Mouse (Mus musculus): ENCODE results near the gene Ddx39b. TPM values are rescaled to one million over a fixed set of nuclear protein-coding genes. Genes with fewer than 3 reads are reported as not detected.

Ddx39b gene
- total and polyA plus RNA-seq, 3 experiments, result 206 to 787 (median 581) TPM

DNA sequence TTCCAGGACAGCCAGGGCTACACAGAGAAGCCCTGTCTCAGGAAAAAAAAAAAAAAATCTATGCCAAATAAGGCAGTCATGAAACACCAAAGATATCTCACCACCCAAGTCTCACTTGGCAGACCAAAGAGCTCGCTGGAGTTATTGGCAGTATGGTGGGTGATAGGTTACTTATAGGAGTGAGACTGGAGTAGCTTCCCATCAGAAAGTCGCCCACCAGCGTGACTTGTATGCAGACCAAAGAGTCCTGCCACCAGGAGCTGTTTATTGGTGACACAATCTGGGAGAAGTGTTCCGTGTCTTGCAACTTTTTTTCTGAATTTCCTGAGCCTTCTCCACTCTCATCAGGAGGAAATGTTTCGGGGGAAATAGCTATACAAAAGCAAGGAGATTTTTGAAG lies 1.8 kb upstream of the Ddx39b start:
- no peaks in the 10 kb centered on the region for H3K27me3 ChIP-seq (ENCODE audit: control insufficient read depth in 1 of 2, insufficient read depth in 2 of 2, low read length in 2 of 2)
- no peaks in the 10 kb centered on the region for H3K9me3 ChIP-seq (replicated peaks; ENCODE audit: insufficient read depth, low read length)
- TF ChIP-seq ZMIZ1 (IDR thresholded peaks at IDR 0.05; ENCODE audit: low read depth, low read length) (no peak), HCFC1 (IDR thresholded peaks at IDR 0.05; ENCODE audit: low read depth, low read length) (no peak), USF1 (IDR thresholded peaks at IDR 0.05; ENCODE audit: low read depth, low read length) (no peak), GABPA (IDR thresholded peaks at IDR 0.05; ENCODE audit: low read depth, low read length) (no peak)
- no peak overlapping the region for H3K9ac ChIP-seq (ENCODE audit: control insufficient read depth, low read depth, low read length, poor library complexity, severe bottlenecking)
- no peak overlapping the region for H3K27ac ChIP-seq (ENCODE audit: control insufficient read depth, low read depth, low read length)
- H3K4me3 ChIP-seq (ENCODE audit: control insufficient read depth in 1 of 2, insufficient read depth in 1 of 2, low read depth in 2 of 2, low read length in 2 of 2), result no peak overlapping the region
- H3K79me2 ChIP-seq (ENCODE audit: control insufficient read depth, insufficient read depth, low read length, poor library complexity), result peaks cover 37% of the 10 kb centered on the region
- H3K36me3 ChIP-seq (ENCODE audit: control insufficient read depth in 1 of 2, insufficient read depth in 2 of 2, low read length in 2 of 2), result peaks cover 7 to 22% of the 10 kb centered on the region in 2 experiments; a peak in 3 of 4 replicates
- peaks cover 5 to 24% of the 10 kb centered on the region in 2 experiments; a peak in 3 of 4 replicates for H3K4me1 ChIP-seq (ENCODE audit: control insufficient read depth in 1 of 2, insufficient read depth in 2 of 2, low read length in 2 of 2)
- no peak for DNase-seq (ENCODE audit: low read depth, low spot score)

DNA sequence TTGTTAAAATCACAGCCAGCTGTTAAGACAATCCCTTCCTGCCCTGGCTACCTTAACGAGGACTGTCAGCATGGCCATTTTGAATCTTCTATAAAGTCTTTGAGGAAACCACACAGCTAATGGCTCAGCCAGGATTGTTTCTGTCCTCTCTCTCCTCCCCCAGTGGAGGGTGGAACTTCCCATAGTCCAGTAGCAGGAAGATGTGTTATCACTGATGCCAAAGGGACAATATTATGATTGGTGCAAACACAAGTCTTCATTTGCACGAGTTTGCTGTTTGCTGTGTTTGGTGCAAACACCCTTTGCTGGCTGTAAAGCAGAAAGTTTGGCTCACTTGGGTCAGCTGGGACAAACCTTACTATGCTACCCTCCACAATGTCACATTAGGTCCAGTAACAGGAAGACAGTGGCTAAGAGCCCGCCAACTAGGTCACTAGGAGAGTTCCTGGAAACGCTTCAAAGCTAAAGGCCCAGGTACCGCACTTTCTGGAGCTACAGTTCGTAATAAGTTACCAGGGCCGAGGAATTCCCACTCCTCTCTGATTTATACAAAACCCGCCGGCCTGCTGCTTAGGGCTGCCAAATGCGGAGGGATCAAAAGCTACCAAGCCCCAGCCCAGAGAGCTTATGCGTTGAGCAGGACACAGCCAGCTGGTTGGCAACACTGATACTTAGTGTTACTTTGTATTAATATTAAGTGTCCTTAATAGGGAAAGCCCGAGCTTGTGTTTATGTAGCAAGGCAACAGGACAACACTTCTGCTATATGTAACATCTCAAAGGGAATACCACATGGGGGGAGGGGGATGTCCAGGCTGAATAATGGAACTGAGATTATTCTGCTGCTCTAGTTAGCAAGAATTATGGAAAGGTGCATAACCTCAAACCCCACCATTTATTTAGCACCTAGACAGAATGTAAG lies 902 bp upstream of the Ddx39b start:
- Histone ChIP-seq H3K27me3 (ENCODE audit: control insufficient read depth in 1 of 2, insufficient read depth in 2 of 2, low read length in 2 of 2) (no peaks in the 10 kb centered on the region), H3K9me3 (replicated peaks; ENCODE audit: insufficient read depth, low read length) (no peaks in the 10 kb centered on the region), H3K36me3 (ENCODE audit: control insufficient read depth in 1 of 2, insufficient read depth in 2 of 2, low read length in 2 of 2) (peaks cover 12 to 31% of the 10 kb centered on the region in 2 experiments), H3K9ac (ENCODE audit: control insufficient read depth, low read depth, low read length, poor library complexity, severe bottlenecking) (peak overlapping the region; percentile 93), H3K4me3 (ENCODE audit: control insufficient read depth in 1 of 2, insufficient read depth in 1 of 2, low read depth in 2 of 2, low read length in 2 of 2) (peak overlapping the region; percentile 50 to 54), H3K4me1 (ENCODE audit: control insufficient read depth in 1 of 2, insufficient read depth in 2 of 2, low read length in 2 of 2) (peaks cover 5 to 28% of the 10 kb centered on the region in 2 experiments; a peak in 3 of 4 replicates), H3K27ac (ENCODE audit: control insufficient read depth, low read depth, low read length) (peak overlapping the region; percentile 98), H3K79me2 (ENCODE audit: control insufficient read depth, insufficient read depth, low read length, poor library complexity) (peaks cover 41% of the 10 kb centered on the region)
- peak; percentile 52 for TF ChIP-seq GATA1 (IDR thresholded peaks at IDR 0.05; ENCODE audit: low read depth, low read length)
- TF ChIP-seq SIN3A (IDR thresholded peaks at IDR 0.05; ENCODE audit: low read length), result peak; percentile 17; the same call in 1 of the 2 replicates
- TF ChIP-seq HCFC1 (IDR thresholded peaks at IDR 0.05; ENCODE audit: low read depth, low read length), result no peak
- TF ChIP-seq UBTF (IDR thresholded peaks at IDR 0.05; ENCODE audit: borderline replicate concordance, insufficient read depth, low read depth, low read length), result no peak
- TF ChIP-seq MAX (IDR thresholded peaks at IDR 0.05; ENCODE audit: low read length), result 0 out of 2 replicates have a peak, but pooled peaks have one; percentile 23
- no peak for TF ChIP-seq JUND (IDR thresholded peaks at IDR 0.05; ENCODE audit: low read depth, low read length)
- TF ChIP-seq USF1 (IDR thresholded peaks at IDR 0.05; ENCODE audit: low read depth, low read length), result no peak
- no peak for TF ChIP-seq USF2 (IDR thresholded peaks at IDR 0.05; ENCODE audit: borderline replicate concordance in 1 of 2, insufficient read depth in 1 of 2, low read depth in 1 of 2, low read length in 2 of 2)
- no peak for TF ChIP-seq NRF1 (IDR thresholded peaks at IDR 0.05; ENCODE audit: insufficient read depth, low read depth, low read length, poor library complexity, severe bottlenecking)
- TF ChIP-seq MYB (IDR thresholded peaks at IDR 0.05; ENCODE audit: low read depth, low read length), result no peak
- no peak for TF ChIP-seq ZNF384 (IDR thresholded peaks at IDR 0.05; ENCODE audit: low read depth, low read length)
- no peak for TF ChIP-seq RCOR1 (IDR thresholded peaks at IDR 0.05; ENCODE audit: low read depth, low read length)
- no peak for TF ChIP-seq BHLHE40 (IDR thresholded peaks at IDR 0.05; ENCODE audit: borderline replicate concordance, low read depth, low read length)
- no peak for TF ChIP-seq TCF12 (IDR thresholded peaks at IDR 0.05; ENCODE audit: low read depth, low read length)
- TF ChIP-seq KAT2A (conservative IDR thresholded peaks at IDR 0.05; ENCODE audit: low read depth, low read length), result no peak
- TF ChIP-seq RAD21 (IDR thresholded peaks at IDR 0.05; ENCODE audit: low read depth, low read length), result no peak
- TF ChIP-seq ETS1 (IDR thresholded peaks at IDR 0.05; ENCODE audit: low read depth, low read length), result no peak
- TF ChIP-seq CTCF (IDR thresholded peaks at IDR 0.05 in 2 of 3, conservative IDR thresholded peaks at IDR 0.05 in 1 of 3; ENCODE audit: control insufficient read depth in 1 of 3, insufficient read depth in 1 of 3, low read depth in 2 of 3, low read length in 3 of 3, poor library complexity in 1 of 3, severe bottlenecking in 1 of 3), result no peak
- TF ChIP-seq POLR2AphosphoS5 (IDR thresholded peaks at IDR 0.05; ENCODE audit: borderline replicate concordance, low read depth, low read length), result no peak
- 0 out of 2 replicates have a peak, but pooled peaks have one; percentile 16 for TF ChIP-seq TBP (IDR thresholded peaks at IDR 0.05; ENCODE audit: low read depth, low read length)
- peak; percentile 56 for DNase-seq (ENCODE audit: low read depth, low spot score)
